Mouse (Mus musculus): Measurements from ENCODE around the gene Slc25a17. TPM values are rescaled to one million over a fixed set of nuclear protein-coding genes. Genes with fewer than 3 reads are reported as not detected.

The Slc25a17 gene
- polyA plus RNA-seq, 1 experiment from 2014 or later: 127 TPM

DNA sequence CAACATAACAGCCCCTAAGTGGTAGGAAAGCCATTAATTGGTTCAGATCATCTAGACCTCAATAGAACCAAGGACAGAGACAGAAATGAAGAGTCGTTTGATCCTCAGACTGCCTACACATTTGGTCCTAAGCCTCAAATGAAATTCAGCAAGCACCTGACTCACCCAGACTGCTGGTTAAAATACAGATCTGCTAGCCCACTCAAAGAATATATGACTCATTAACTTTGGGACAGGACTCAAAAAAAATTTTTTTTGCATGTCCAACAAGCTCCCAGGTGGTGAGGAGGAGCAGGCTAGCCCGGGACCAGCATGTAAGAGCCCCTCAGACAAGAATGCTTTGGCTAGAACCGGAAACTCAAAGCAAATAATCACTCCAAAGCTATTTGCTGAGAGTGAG, 40.5 kb downstream of the Slc25a17 start:
- no peak overlapping the region for H3K9ac ChIP-seq (ENCODE audit: low read depth, low read length)
- no peak overlapping the region for H3K4me3 ChIP-seq (ENCODE audit: low read length)
- H3K9me3 ChIP-seq (ENCODE audit: control insufficient read depth, low read length): no peaks in the 10 kb centered on the region; the same call in 1 of the 2 replicates
- H3K4me2 ChIP-seq (replicated peaks; ENCODE audit: low read depth, low read length): no peak overlapping the region
- peaks cover 54% of the 10 kb centered on the region for H3K36me3 ChIP-seq (ENCODE audit: control insufficient read depth, insufficient read depth, low read length)
- H3K27me3 ChIP-seq (ENCODE audit: control insufficient read depth, insufficient read depth, low read length): no peaks in the 10 kb centered on the region
- H3K27ac ChIP-seq (ENCODE audit: low read depth, low read length): no peak overlapping the region
- ATAC-seq (ENCODE audit: low FRiP score, low TSS enrichment): no peak
- 98% methylated on average over 3 of the region's 3 CpGs for WGBS
- H3K4me1 ChIP-seq (ENCODE audit: control insufficient read depth, insufficient read depth, low read length): no peaks in the 10 kb centered on the region

- 93% methylated on average over 9 of the region's 9 CpGs for WGBS
- no peaks in the 10 kb centered on the region for H3K4me1 ChIP-seq (ENCODE audit: control insufficient read depth, insufficient read depth, low read length)
Observed at GRCm38 (mm10) chr15:81319462-81319861, 41.1 kb downstream of the Slc25a17 start.

DNA sequence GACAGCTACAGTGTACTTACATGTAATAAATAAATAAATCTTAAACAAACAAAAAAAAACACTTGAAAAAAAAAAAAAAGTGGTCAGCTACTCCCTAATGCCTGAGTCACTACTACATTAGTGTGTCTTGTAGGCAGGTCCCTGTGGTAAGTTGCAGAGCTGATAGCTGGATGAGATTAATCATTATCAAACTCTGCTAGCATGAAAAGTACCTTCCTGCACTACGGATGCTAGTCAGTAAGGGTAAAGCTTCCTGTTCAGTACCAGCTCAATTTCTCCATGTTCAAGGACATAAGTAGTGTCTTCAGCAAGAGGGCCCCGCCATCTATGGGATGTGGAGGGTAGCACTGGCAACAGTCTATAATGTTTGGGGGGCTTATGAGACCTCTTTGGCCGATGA, 46.7 kb downstream of the Slc25a17 start:
- H3K9ac ChIP-seq (ENCODE audit: low read depth, low read length): no peak overlapping the region
- no peaks in the 10 kb centered on the region for H3K27me3 ChIP-seq (ENCODE audit: control insufficient read depth, insufficient read depth, low read length)
- peaks cover 9% of the 10 kb centered on the region; the same call in 1 of the 2 replicates for H3K36me3 ChIP-seq (ENCODE audit: control insufficient read depth, insufficient read depth, low read length)
- H3K4me2 ChIP-seq (replicated peaks; ENCODE audit: low read depth, low read length): no peak overlapping the region
- no peaks in the 10 kb centered on the region; the same call in 1 of the 2 replicates for H3K9me3 ChIP-seq (ENCODE audit: control insufficient read depth, low read length)
- no peak overlapping the region for H3K4me3 ChIP-seq (ENCODE audit: low read length)
- WGBS: 83% methylated on average over 3 of the region's 3 CpGs
- H3K27ac ChIP-seq (ENCODE audit: low read depth, low read length): no peak overlapping the region
- ATAC-seq (ENCODE audit: low FRiP score, low TSS enrichment): no peak
- H3K4me1 ChIP-seq (ENCODE audit: control insufficient read depth, insufficient read depth, low read length): no peaks in the 10 kb centered on the region

More at GRCm38 (mm10) chr15:81319462-81319861, 41.1 kb downstream of the Slc25a17 start:
- no peak overlapping the region for H3K27ac ChIP-seq (ENCODE audit: low read depth, low read length)
- no peak overlapping the region for H3K4me3 ChIP-seq (ENCODE audit: low read length)
- peaks cover 54% of the 10 kb centered on the region for H3K36me3 ChIP-seq (ENCODE audit: control insufficient read depth, insufficient read depth, low read length)
- H3K9ac ChIP-seq (ENCODE audit: low read depth, low read length): no peak overlapping the region
- no peaks in the 10 kb centered on the region for H3K27me3 ChIP-seq (ENCODE audit: control insufficient read depth, insufficient read depth, low read length)
- H3K9me3 ChIP-seq (ENCODE audit: control insufficient read depth, low read length): no peaks in the 10 kb centered on the region; the same call in 1 of the 2 replicates
- ATAC-seq (ENCODE audit: low FRiP score, low TSS enrichment): no peak
- no peak overlapping the region for H3K4me2 ChIP-seq (replicated peaks; ENCODE audit: low read depth, low read length)

- H3K9me3 ChIP-seq (ENCODE audit: control insufficient read depth, low read length): no peaks in the 10 kb centered on the region
- H3K4me2 ChIP-seq (replicated peaks; ENCODE audit: low read depth, low read length): no peak overlapping the region
- no peaks in the 10 kb centered on the region for H3K36me3 ChIP-seq (ENCODE audit: control insufficient read depth, insufficient read depth, low read length)
- WGBS: 53% methylated on average over 6 of the region's 6 CpGs
- no peak for ATAC-seq (ENCODE audit: low FRiP score, low TSS enrichment)
- H3K9ac ChIP-seq (ENCODE audit: low read depth, low read length): no peak overlapping the region
- no peaks in the 10 kb centered on the region for H3K27me3 ChIP-seq (ENCODE audit: control insufficient read depth, insufficient read depth, low read length)
- no peaks in the 10 kb centered on the region for H3K4me1 ChIP-seq (ENCODE audit: control insufficient read depth, insufficient read depth, low read length)
- no peak overlapping the region for H3K27ac ChIP-seq (ENCODE audit: low read depth, low read length)
- H3K4me3 ChIP-seq (ENCODE audit: low read length): no peak overlapping the region
Observed at GRCm38 (mm10) chr15:81311026-81311425, 49.6 kb downstream of the Slc25a17 start.

- Histone ChIP-seq H3K4me3 (ENCODE audit: low read length) (no peak overlapping the region), H3K27ac (ENCODE audit: low read depth, low read length) (no peak overlapping the region), H3K9me3 (ENCODE audit: control insufficient read depth, low read length) (no peaks in the 10 kb centered on the region), H3K4me1 (ENCODE audit: control insufficient read depth, insufficient read depth, low read length) (no peaks in the 10 kb centered on the region), H3K36me3 (ENCODE audit: control insufficient read depth, insufficient read depth, low read length) (no peaks in the 10 kb centered on the region), H3K4me2 (replicated peaks; ENCODE audit: low read depth, low read length) (no peak overlapping the region), H3K9ac (ENCODE audit: low read depth, low read length) (no peak overlapping the region), H3K27me3 (ENCODE audit: control insufficient read depth, insufficient read depth, low read length) (no peaks in the 10 kb centered on the region)
- 89% methylated on average over 9 of the region's 9 CpGs for WGBS
- no peak for ATAC-seq (ENCODE audit: low FRiP score, low TSS enrichment)
Observed at GRCm38 (mm10) chr15:81310353-81310752, 50.3 kb downstream of the Slc25a17 start.

DNA sequence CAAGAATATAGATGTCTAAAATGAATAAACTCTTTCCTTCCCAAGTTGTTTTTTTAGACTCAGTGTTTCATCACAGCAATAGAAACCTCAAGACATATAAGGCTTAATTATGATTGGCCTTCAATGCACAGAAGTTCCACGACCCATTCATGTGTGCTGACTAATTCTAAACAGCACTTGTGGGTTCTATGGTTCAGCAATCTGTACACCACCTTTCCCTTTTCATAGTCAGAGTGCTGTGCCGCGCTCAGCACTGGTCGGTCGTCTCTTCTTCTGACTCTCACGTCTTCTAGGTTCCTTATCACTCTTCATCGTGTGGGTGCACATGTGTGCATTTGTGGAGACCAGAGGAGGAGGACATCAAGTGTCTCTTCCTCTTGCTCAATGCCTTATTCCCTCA, 52.6 kb downstream of the Slc25a17 start:
- ATAC-seq (ENCODE audit: low FRiP score, low TSS enrichment): no peak
- H3K9me3 ChIP-seq (ENCODE audit: control insufficient read depth, low read length): no peaks in the 10 kb centered on the region
- H3K36me3 ChIP-seq (ENCODE audit: control insufficient read depth, insufficient read depth, low read length): no peaks in the 10 kb centered on the region
- WGBS: 92% methylated on average over 7 of the region's 7 CpGs
- H3K27ac ChIP-seq (ENCODE audit: low read depth, low read length): no peak overlapping the region
- no peaks in the 10 kb centered on the region for H3K4me1 ChIP-seq (ENCODE audit: control insufficient read depth, insufficient read depth, low read length)
- H3K9ac ChIP-seq (ENCODE audit: low read depth, low read length): no peak overlapping the region
- H3K4me2 ChIP-seq (replicated peaks; ENCODE audit: low read depth, low read length): no peak overlapping the region
- no peak overlapping the region for H3K4me3 ChIP-seq (ENCODE audit: low read length)
- H3K27me3 ChIP-seq (ENCODE audit: control insufficient read depth, insufficient read depth, low read length): no peaks in the 10 kb centered on the region

DNA sequence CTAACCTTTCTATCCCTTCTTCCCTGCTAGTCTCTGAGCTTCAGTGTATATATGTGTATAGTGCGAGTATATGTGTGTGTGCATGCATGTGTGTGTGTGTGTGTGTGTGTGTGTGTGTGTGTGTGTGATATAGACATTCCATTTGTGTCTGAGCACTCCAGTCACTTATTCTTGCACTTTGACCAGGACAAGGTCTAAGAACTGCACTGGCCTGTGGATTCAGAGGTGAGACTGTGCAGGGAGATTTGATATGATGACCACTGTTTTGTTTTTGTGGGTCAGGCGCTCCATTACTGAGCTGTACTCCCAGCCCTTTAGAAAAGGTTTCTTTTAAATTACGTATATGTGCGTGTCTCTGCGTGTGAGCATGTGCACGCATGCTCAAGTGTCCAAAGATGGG, 54.1 kb downstream of the Slc25a17 start:
- Histone ChIP-seq H3K9ac (ENCODE audit: low read depth, low read length) (no peak overlapping the region), H3K36me3 (ENCODE audit: control insufficient read depth, insufficient read depth, low read length) (no peaks in the 10 kb centered on the region), H3K4me1 (ENCODE audit: control insufficient read depth, insufficient read depth, low read length) (peaks cover 2% of the 10 kb centered on the region; the same call in 1 of the 2 replicates), H3K9me3 (ENCODE audit: control insufficient read depth, low read length) (no peaks in the 10 kb centered on the region), H3K27me3 (ENCODE audit: control insufficient read depth, insufficient read depth, low read length) (no peaks in the 10 kb centered on the region), H3K27ac (ENCODE audit: low read depth, low read length) (no peak overlapping the region), H3K4me3 (ENCODE audit: low read length) (no peak overlapping the region), H3K4me2 (replicated peaks; ENCODE audit: low read depth, low read length) (no peak overlapping the region)
- no peak for ATAC-seq (ENCODE audit: low FRiP score, low TSS enrichment)
- WGBS: 88% methylated on average over 6 of the region's 6 CpGs

DNA sequence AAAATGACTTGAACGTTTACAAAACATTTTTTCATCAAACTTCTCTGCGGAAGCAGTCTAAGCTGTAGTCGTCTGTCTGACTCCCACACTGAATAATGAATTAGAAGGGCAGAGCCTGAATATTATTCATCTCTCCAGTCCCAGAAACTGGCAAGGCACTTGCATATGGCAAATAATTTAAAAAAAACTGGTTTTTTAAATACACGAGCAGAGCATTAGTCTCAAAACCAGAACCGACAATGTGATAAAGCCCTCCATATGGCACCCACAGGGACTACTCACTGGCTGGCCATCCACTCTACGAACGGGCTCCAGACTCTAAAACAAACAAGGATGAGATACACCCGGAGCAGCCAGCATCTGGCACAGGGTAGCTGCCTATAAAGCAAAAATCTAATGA, 55.6 kb downstream of the Slc25a17 start:
- H3K27ac ChIP-seq (ENCODE audit: low read depth, low read length): no peak overlapping the region
- H3K9me3 ChIP-seq (ENCODE audit: control insufficient read depth, low read length): no peaks in the 10 kb centered on the region
- peaks cover 8% of the 10 kb centered on the region for H3K4me1 ChIP-seq (ENCODE audit: control insufficient read depth, insufficient read depth, low read length)
- H3K36me3 ChIP-seq (ENCODE audit: control insufficient read depth, insufficient read depth, low read length): no peaks in the 10 kb centered on the region
- no peaks in the 10 kb centered on the region for H3K27me3 ChIP-seq (ENCODE audit: control insufficient read depth, insufficient read depth, low read length)
- H3K9ac ChIP-seq (ENCODE audit: low read depth, low read length): no peak overlapping the region
- ATAC-seq (ENCODE audit: low FRiP score, low TSS enrichment): no peak
- 39% methylated on average over 8 of the region's 8 CpGs for WGBS
- no peak overlapping the region for H3K4me3 ChIP-seq (ENCODE audit: low read length)
- H3K4me2 ChIP-seq (replicated peaks; ENCODE audit: low read depth, low read length): no peak overlapping the region

DNA sequence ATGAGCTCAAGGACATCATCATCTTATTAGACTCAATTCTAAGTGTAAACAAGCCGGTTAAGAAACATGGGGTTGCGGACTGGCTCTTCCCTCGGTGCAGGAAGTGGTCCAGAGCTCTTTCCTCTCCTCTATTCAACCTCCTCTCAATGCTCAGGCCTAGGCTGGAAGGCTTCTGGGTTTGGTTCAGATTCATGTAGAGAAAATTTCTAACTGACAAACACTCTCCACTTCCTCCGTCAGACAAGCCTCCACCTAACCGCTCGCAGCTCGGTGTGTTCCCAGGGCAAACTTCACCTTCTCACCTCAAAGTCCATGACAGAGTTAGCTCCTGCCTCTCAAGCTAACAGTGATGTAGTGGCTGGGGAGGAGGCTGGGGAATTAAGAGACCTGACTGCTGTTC, 56.6 kb downstream of the Slc25a17 start:
- peaks cover 8% of the 10 kb centered on the region for H3K4me1 ChIP-seq (ENCODE audit: control insufficient read depth, insufficient read depth, low read length)
- H3K9me3 ChIP-seq (ENCODE audit: control insufficient read depth, low read length): no peaks in the 10 kb centered on the region
- H3K27me3 ChIP-seq (ENCODE audit: control insufficient read depth, insufficient read depth, low read length): no peaks in the 10 kb centered on the region
- no peaks in the 10 kb centered on the region for H3K36me3 ChIP-seq (ENCODE audit: control insufficient read depth, insufficient read depth, low read length)
- H3K9ac ChIP-seq (ENCODE audit: low read depth, low read length): no peak overlapping the region
- H3K4me3 ChIP-seq (ENCODE audit: low read length): no peak overlapping the region
- no peak for ATAC-seq (ENCODE audit: low FRiP score, low TSS enrichment)
- no peak overlapping the region for H3K27ac ChIP-seq (ENCODE audit: low read depth, low read length)
- WGBS: 92% methylated on average over 7 of the region's 7 CpGs
- no peak overlapping the region for H3K4me2 ChIP-seq (replicated peaks; ENCODE audit: low read depth, low read length)
